Mouse (Mus musculus) liver, embryonic 14.5 days (tissue): ENCODE measurements around the gene Selenof. TPM values are rescaled to one million over a fixed set of nuclear protein-coding genes. Genes with fewer than 3 reads are reported as not detected.

Experiments
- ATAC-seq: fragments of 200-750 bp; cut with Nextera tagmentation; 2 replicates; pipeline ENCODE4 v1.8.0; 2017; ENCODE audit warnings: moderate number of reproducible peaks, mild to moderate bottlenecking, moderate library complexity; ENCODE audit not compliant: insufficient read depth
- DNase-seq, 3 experiments: peaks; one replicate each; pipeline ENCODE4 v3.0.0-alpha.2; 2012 to 2013; ENCODE audit warnings: low read depth in 3 of 3, low spot score in 3 of 3
- H3K27ac ChIP-seq: fragments of 300-500 bp; sonication (generic); 2 replicates; pipeline ENCODE4 v1.5.1; 2014; ENCODE audit warnings: moderate library complexity, mild to moderate bottlenecking, control low read depth, inconsistent platforms
- H3K27me3 ChIP-seq: fragments of 300-500 bp; sonication (generic); 2 replicates; pipeline ENCODE4 v1.6.1; 2014; ENCODE audit warnings: mild to moderate bottlenecking, low read length, moderate library complexity; ENCODE audit not compliant: control insufficient read depth, insufficient read depth
- H3K36me3 ChIP-seq: fragments of 300-500 bp; sonication (generic); replicated peaks from 2 replicates; pipeline ENCODE4 v1.6.1; 2014; ENCODE audit warnings: low read depth; ENCODE audit not compliant: control insufficient read depth, insufficient read depth
- H3K4me1 ChIP-seq, 2 experiments: fragments of 200-500 bp in 1 of 2; fragments of 300-500 bp in 1 of 2; sonication (generic) in 1 of 2; replicated peaks; 2 replicates each; pipeline ENCODE4 v1.6.1; 2012 to 2014; ENCODE audit warnings: antibody characterized with exemption in 1 of 2, inconsistent platforms in 1 of 2, low read length in 1 of 2; ENCODE audit not compliant: control insufficient read depth in 2 of 2, insufficient read depth in 2 of 2
- H3K4me2 ChIP-seq: fragments of 300-500 bp; sonication (generic); 2 replicates; pipeline ENCODE4 v1.6.1; 2014; ENCODE audit warnings: low read depth, mild to moderate bottlenecking, control low read depth, moderate library complexity
- H3K4me3 ChIP-seq, 2 experiments: fragments of 200-500 bp in 1 of 2; fragments of 300-500 bp in 1 of 2; sonication (generic) in 1 of 2; 2 replicates each; pipeline ENCODE4 v1.5.1; 2012 to 2014; ENCODE audit warnings: low read depth in 2 of 2, low read length in 2 of 2, mild to moderate bottlenecking in 2 of 2, control low read depth in 1 of 2, inconsistent platforms in 1 of 2, moderate library complexity in 1 of 2; ENCODE audit not compliant: insufficient read depth in 1 of 2
- H3K9ac ChIP-seq: fragments of 300-500 bp; sonication (generic); replicated peaks from 2 replicates; pipeline ENCODE4 v1.6.1; 2014; ENCODE audit warnings: mild to moderate bottlenecking, control low read depth, moderate library complexity
- H3K9me3 ChIP-seq: fragments of 300-500 bp; sonication (generic); 2 replicates; pipeline ENCODE4 v1.6.1; 2016; ENCODE audit warnings: low read length, mixed read lengths; ENCODE audit not compliant: control insufficient read depth
- CTCF ChIP-seq: IDR thresholded peaks from 2 replicates; pipeline ENCODE4 v1.5.1; 2016; ENCODE audit warnings: antibody characterized with exemption, low read depth, control low read depth
- EP300 ChIP-seq: IDR thresholded peaks from 2 replicates; pipeline ENCODE4 v1.6.1; 2016; ENCODE audit warnings: antibody characterized with exemption, low read depth
- WGBS: fragments of 180-500 bp; shearing (Covaris S2); extraction: QIAGEN DNeasy Blood & Tissue Kit; methylation state at CpG from one replicate; pipeline ENCODE4 v1.1.7; 2014; ENCODE audit not compliant: insufficient replicate concordance; 5-methylcytosine and 5-hydroxymethylcytosine counted together
- polyA plus RNA-seq, 2 experiments: library from polyadenylated mRNA; depleted of rRNA in 1 of 2; stranded (reverse) in 1 of 2; unstranded in 1 of 2; fragments of >200 nt; fragmentation: Nextera tagmentation in 1 of 2; extraction: Ambion mirVana in 1 of 2; gene quantifications; 2 replicates each; pipeline versions ENCODE4 v1.2.1 to v1.2.3; 2012 to 2014

Selenof gene
- polyA plus RNA-seq, 2 experiments = 141 to 263 TPM

DNA sequence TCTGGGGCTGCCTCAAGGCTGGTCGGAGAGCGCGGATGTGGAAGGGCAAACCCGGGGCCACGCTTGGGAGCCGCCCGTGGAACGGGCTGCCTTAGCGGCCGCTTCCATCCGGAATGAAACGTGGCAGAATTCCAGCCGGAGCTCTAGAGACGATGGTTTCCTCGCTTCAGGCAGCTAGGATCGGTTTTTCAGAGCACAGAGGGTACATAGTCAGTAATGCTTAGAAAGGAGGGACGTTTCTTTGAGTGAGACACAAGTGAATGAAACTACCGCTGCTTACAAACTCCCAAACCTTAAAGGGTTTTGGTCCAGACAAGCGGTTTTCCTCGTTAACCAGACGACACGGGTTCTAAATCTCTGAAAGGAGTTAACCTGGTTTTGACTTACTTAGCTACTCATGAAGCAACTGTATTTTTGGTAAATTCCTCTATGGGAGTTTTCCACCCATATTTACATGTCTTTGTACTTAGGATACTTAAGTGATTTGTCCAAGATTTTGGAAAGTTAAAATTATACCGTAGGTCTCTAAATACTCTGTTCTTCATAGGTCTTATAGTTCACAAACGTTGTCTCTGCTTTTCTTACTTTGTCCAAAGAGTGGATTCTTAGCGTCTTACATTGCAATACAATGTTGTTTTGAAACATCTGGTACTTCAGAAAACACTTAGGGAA, 848 bp downstream of the Selenof start:
- Histone ChIP-seq H3K4me3 (peak overlapping the region; percentile 85 to 87), H3K9ac (peak overlapping the region; percentile 96), H3K36me3 (no peaks in the 10 kb centered on the region), H3K27ac (peak overlapping the region; percentile 89), H3K9me3 (no peaks in the 10 kb centered on the region), H3K4me1 (peaks cover 8 to 16% of the 10 kb centered on the region in 2 experiments), H3K4me2 (peak overlapping the region; percentile 81), H3K27me3 (no peaks in the 10 kb centered on the region)
- ATAC-seq (no peak), DNase-seq (no peak)
- WGBS = under 1% methylated on average over 25 of the region's 25 CpGs
- TF ChIP-seq EP300 (no peak), CTCF (no peak)

DNA sequence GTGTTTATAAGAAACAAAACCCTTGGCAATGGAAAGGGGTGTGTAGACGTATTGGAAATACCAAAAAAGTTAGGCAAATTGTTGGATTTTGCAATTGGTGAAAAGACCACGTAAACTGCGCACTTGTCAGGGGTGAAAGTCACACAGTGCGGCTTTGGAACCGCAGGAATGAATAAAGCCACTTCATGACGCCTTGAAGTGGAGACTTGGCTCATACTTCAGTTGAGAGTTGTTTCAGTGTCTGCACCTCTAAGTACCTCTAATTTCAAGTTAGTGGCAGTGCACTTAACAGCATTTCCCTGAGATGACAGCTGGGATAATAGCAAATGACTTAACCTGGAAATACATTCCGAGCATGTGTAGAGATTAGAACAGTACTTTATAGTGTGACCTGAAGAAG, 4.2 kb downstream of the Selenof start:
- DNase-seq (no peak), ATAC-seq (no peak)
- 87% methylated on average over 7 of the region's 7 CpGs for WGBS
- H3K9ac ChIP-seq = no peak overlapping the region
- H3K4me1 ChIP-seq = peaks cover 6 to 13% of the 10 kb centered on the region in 2 experiments
- no peaks in the 10 kb centered on the region for H3K9me3 ChIP-seq
- H3K4me2 ChIP-seq = no peak overlapping the region
- TF ChIP-seq CTCF (no peak), EP300 (no peak)
- H3K27ac ChIP-seq = no peak overlapping the region
- H3K4me3 ChIP-seq = no peak overlapping the region
- peaks cover 9% of the 10 kb centered on the region for H3K36me3 ChIP-seq
- H3K27me3 ChIP-seq = no peaks in the 10 kb centered on the region

DNA sequence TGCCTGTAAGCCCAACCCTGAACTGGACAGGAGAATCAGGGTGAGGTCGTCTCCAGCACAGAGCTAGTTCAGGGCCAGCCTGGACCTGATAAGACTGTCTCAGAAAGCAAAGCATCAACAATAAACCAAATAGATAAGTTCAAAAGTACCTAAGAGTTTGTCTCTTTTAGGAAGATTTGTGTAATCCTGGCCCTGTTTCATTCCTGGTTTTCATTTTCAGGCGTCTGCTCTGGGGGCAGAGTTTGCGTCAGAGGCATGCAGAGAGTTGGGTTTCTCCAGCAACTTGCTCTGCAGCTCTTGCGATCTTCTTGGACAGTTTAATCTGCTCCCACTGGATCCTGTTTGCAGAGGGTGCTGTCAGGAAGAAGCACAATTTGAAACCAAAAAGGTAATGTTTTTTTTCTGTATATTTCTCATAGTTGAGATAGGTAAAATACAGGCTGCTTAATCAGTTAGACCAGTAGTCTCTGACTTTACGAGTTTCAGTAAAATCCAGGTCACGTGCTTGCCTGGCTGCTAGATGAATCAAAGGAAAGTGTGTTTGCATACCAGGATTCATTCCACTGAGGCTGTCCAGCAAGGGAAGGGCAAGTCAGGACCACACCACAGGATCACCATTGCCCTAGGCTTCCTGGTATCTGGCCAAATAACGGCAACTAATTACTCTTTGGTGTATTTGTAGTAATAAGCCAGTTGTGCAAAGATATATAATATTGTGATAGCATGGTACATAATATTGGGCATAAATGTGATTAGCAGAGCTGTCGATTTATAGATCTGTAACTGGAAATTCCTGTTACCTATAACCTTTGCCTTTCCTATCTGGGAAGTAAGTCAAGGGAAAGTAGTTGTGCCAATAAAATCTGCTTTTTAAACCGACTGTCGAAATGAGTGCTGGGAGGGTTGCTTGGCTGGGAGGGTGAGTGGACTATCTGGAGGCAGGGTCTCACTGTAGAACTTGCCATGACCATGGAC, 7.5 kb downstream of the Selenof start:
- Histone ChIP-seq H3K36me3 (peaks cover 16% of the 10 kb centered on the region), H3K4me2 (no peak overlapping the region), H3K27me3 (no peaks in the 10 kb centered on the region), H3K9me3 (no peaks in the 10 kb centered on the region), H3K4me3 (no peak overlapping the region), H3K9ac (no peak overlapping the region), H3K27ac (no peak overlapping the region), H3K4me1 (peaks cover 8 to 14% of the 10 kb centered on the region in 2 experiments)
- TF ChIP-seq CTCF (no peak), EP300 (no peak)
- WGBS = 70% methylated on average over 10 of the region's 10 CpGs
- no peak for DNase-seq
- ATAC-seq = no peak

DNA sequence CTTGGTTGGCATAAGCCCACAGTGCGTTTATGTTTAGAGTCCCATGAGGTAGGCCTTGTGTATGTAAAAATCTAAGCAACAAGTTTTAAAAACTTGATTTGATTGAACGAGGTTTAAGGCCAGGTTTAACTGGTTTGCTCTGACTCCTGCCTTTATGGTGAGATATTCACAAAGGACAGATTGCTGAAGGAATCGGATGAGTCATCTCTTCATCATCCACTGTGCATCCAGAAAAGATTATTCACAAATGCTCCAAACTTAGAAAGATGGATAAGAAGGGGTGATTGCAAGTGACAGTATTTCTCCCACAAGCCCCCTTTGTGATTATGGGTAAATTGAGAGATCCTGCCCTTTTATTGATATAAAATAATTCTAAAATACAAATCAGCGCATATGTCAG, 8.8 kb downstream of the Selenof start:
- Histone ChIP-seq H3K4me3 (no peak overlapping the region), H3K4me1 (peaks cover 8 to 18% of the 10 kb centered on the region in 2 experiments), H3K27ac (no peak overlapping the region), H3K27me3 (no peaks in the 10 kb centered on the region), H3K36me3 (peaks cover 16% of the 10 kb centered on the region), H3K9ac (no peak overlapping the region), H3K4me2 (no peak overlapping the region), H3K9me3 (no peaks in the 10 kb centered on the region)
- 85% methylated on average over 4 of the region's 4 CpGs for WGBS
- ATAC-seq = no peak
- no peak for TF ChIP-seq EP300
- no peak for DNase-seq

DNA sequence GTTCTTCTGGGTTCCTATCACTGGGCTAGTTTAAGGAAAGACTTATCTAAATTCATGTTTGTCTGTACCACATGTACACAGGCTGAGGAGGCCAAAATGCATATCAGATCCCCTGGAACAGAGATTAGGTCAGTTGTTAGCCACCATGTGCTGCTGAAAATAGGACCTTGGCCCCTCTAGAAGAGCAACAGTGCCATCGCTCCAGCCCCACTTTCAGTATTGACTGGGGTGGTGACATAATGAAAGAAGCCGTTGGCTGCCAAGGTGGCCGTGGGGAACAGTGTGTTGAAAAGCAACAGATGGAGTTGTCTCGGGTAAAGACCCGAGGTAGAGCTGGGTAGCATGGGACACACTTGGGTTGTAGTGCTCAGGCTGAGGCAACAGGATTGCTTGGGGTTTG, 9.7 kb downstream of the Selenof start:
- ATAC-seq = peak; percentile 34
- Histone ChIP-seq H3K4me2 (no peak overlapping the region), H3K9me3 (no peaks in the 10 kb centered on the region), H3K36me3 (peaks cover 16% of the 10 kb centered on the region), H3K4me1 (peaks cover 8 to 22% of the 10 kb centered on the region in 2 experiments; a peak in 3 of 4 replicates), H3K4me3 (no peak overlapping the region), H3K27ac (no peak overlapping the region), H3K9ac (no peak overlapping the region), H3K27me3 (no peaks in the 10 kb centered on the region)
- WGBS = 67% methylated on average over 5 of the region's 5 CpGs
- DNase-seq = no peak
- TF ChIP-seq EP300 (no peak), CTCF (no peak)
